Mouse (Mus musculus): Measurements from ENCODE around the gene Mtx3.

DNA sequence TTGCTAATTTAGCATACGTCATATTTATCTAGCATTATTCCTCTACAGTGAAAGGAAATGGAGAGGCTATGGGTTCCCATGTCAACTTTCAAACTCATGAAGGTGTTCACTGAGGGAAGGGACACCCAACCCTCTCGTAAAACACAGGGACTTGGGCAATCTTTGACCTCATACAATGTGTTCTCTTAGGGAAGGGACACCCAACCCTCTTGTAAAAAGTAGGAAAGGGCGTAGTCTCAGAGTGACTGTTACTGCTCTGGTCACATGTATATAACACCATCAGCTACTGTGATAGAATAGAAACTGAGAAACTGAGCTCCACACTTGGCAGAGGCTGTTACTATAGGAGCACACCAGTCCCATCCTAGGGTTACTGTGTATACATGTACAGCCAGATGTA, 36.7 kb upstream of the Mtx3 start:
- TF ChIP-seq CTCF (conservative IDR thresholded peaks at IDR 0.05; ENCODE audit: low read length) = no peak
- no peak for TF ChIP-seq POU5F1 (IDR thresholded peaks at IDR 0.05; ENCODE audit: borderline replicate concordance, low read length)
- TF ChIP-seq NANOG (IDR thresholded peaks at IDR 0.05; ENCODE audit: borderline replicate concordance, low read length) = no peak

Measured in E14TG2a.4 (cell line).